Mouse (Mus musculus) limb, embryonic 14.5 days (tissue): ENCODE measurements around the gene 1700021F05Rik. TPM values are rescaled to one million over a fixed set of nuclear protein-coding genes. Genes with fewer than 3 reads are reported as not detected.
A peak's percentile ranks its signal among the peaks of the same experiment; 100 is the strongest.

Experiments used
- ATAC-seq: fragments of 200-750 bp; cut with Nextera tagmentation; 2 replicates; pipeline ENCODE4 v1.8.0; 2017; ENCODE audit warnings: low read depth, moderate number of reproducible peaks, moderate TSS enrichment; ENCODE audit not compliant: low FRiP score
- DNase-seq: peaks from one replicate; pipeline ENCODE4 v3.0.0-alpha.2; 2015; ENCODE audit warnings: low spot score
- H3K27ac ChIP-seq: fragments of 300-500 bp; sonication (generic); replicated peaks from 2 replicates; pipeline ENCODE4 v1.5.1; 2014; ENCODE audit warnings: low read depth, mild to moderate bottlenecking, low read length, moderate library complexity, mixed read lengths
- H3K27me3 ChIP-seq: fragments of 300-500 bp; sonication (generic); 2 replicates; pipeline ENCODE4 v1.6.1; 2014; ENCODE audit warnings: low read length, mixed read lengths; ENCODE audit not compliant: control insufficient read depth, insufficient read depth
- H3K36me3 ChIP-seq: fragments of 300-500 bp; sonication (generic); 2 replicates; pipeline ENCODE4 v1.6.1; 2014; ENCODE audit warnings: mild to moderate bottlenecking, low read length, moderate library complexity, mixed read lengths; ENCODE audit not compliant: control insufficient read depth, insufficient read depth
- H3K4me1 ChIP-seq: fragments of 300-500 bp; sonication (generic); 2 replicates; pipeline ENCODE4 v1.6.1; 2014; ENCODE audit warnings: antibody characterized with exemption, low read length, mixed read lengths; ENCODE audit not compliant: control insufficient read depth, insufficient read depth
- H3K4me2 ChIP-seq: fragments of 300-500 bp; sonication (generic); replicated peaks from 2 replicates; pipeline ENCODE4 v1.6.1; 2014; ENCODE audit warnings: low read depth, mild to moderate bottlenecking, low read length, moderate library complexity; ENCODE audit not compliant: severe bottlenecking
- H3K4me3 ChIP-seq: fragments of 300-500 bp; sonication (generic); replicated peaks from 2 replicates; pipeline ENCODE4 v1.5.1; 2014; ENCODE audit warnings: low read length
- H3K9ac ChIP-seq: fragments of 300-500 bp; sonication (generic); 2 replicates; pipeline ENCODE4 v1.6.1; 2014; ENCODE audit warnings: mild to moderate bottlenecking, low read depth, low read length, moderate library complexity; ENCODE audit not compliant: severe bottlenecking
- H3K9me3 ChIP-seq: fragments of 300-500 bp; sonication (generic); 2 replicates; pipeline ENCODE4 v1.6.1; 2016; ENCODE audit warnings: low read length; ENCODE audit not compliant: control insufficient read depth
- POLR2A ChIP-seq: fragments of 200-500 bp; IDR thresholded peaks from 2 replicates; pipeline ENCODE4 v1.8.0; 2012; ENCODE audit warnings: inconsistent platforms, mild to moderate bottlenecking, moderate library complexity, borderline replicate concordance; ENCODE audit not compliant: insufficient read depth, insufficient read length; ENCODE audit errors: extremely low read depth
- WGBS: fragments of 180-500 bp; shearing (Covaris S2); extraction: QIAGEN DNeasy Blood & Tissue Kit; methylation state at CpG from one replicate; pipeline ENCODE4 v1.1.7; 2014; 5-methylcytosine and 5-hydroxymethylcytosine counted together
- polyA plus RNA-seq, 2 experiments: library from polyadenylated mRNA; depleted of rRNA in 1 of 2; stranded (reverse) in 1 of 2; unstranded in 1 of 2; fragments of >200 nt; fragmentation: Nextera tagmentation in 1 of 2; extraction: Ambion mirVana in 1 of 2; gene quantifications; 2 replicates each; pipeline versions ENCODE4 v1.2.1 to v1.2.3; 2012 to 2014

Gene 1700021F05Rik
- polyA plus RNA-seq, 2 experiments: 24.0 to 57.6 TPM

DNA sequence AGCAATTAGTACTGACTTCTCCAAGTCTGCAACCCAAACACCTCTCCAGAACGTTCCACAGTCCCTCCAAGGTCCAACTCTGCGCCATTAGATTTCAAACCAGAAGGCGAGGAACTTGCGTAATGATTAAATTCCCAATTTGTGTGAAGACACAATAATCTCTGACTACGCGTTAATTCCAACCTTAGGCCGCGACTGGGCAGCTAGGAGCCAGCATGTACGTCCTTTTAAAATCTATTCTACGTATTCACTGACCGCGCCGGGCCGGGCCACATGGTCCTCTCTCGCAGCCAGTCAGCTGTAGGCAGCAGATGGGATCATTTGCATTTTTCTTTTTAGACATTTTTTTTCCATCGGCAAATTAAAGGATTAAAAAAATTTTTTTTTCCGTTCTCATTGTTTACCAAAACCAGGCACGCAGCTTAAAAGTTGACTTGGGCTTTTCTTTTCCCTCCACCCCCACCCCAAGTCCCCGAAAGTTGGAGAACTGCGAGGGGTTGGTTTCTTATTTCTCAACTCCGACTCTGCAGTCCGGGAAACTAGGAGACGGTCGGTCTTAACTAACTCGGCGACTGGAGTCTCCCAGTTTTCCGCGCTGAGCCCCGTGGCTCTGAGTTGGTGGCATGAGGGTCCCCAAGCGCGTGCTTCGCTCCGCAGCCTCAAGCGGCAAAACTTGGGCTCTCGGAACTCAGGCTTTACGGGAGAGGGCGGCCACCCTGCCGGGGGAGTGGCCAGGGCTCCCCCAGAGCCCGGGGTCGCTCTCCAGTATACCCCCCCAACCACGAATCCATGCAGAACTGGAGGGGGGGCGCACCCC, 62.7 kb downstream of the 1700021F05Rik start:
- Histone ChIP-seq H3K36me3 (no peaks in the 10 kb centered on the region), H3K4me3 (peak overlapping the region; percentile 80), H3K9me3 (no peaks in the 10 kb centered on the region), H3K4me1 (peaks cover 26% of the 10 kb centered on the region), H3K27ac (peak overlapping the region; percentile 99), H3K4me2 (peak overlapping the region; percentile 82), H3K27me3 (no peaks in the 10 kb centered on the region), H3K9ac (peak overlapping the region; percentile 97)
- peak; percentile 58 for DNase-seq
- WGBS: under 1% methylated on average over 42 of the region's 42 CpGs
- TF ChIP-seq POLR2A: 0 out of 2 replicates have a peak, but pooled peaks have one; percentile 24
- peak; percentile 23 for ATAC-seq

DNA sequence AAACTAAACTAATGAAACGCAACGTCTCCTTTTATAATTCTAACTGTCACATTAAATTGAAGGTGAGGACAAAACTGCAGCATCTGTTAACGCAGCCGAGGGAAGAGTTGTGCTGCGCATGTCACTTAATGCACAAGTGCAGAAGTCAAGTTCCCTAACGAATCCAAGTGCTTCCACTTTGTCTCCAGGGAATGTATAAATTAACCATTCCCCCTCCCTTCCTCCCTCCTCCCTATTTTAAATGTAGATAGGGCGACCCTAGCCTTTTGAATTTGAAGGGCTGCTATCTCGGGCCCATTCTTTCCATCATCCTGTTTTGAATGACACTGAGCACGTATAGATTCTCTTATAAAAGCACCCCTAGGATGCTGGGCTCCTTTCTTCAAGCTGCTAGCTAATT, 63.3 kb downstream of the 1700021F05Rik start:
- H3K4me1 ChIP-seq: peaks cover 23% of the 10 kb centered on the region
- H3K27me3 ChIP-seq: no peaks in the 10 kb centered on the region
- no peak for TF ChIP-seq POLR2A
- H3K36me3 ChIP-seq: no peaks in the 10 kb centered on the region
- H3K27ac ChIP-seq: no peak overlapping the region
- no peak for DNase-seq
- no peak for ATAC-seq
- WGBS: 13% methylated on average over 9 of the region's 9 CpGs
- peak overlapping the region; percentile 80 for H3K4me3 ChIP-seq
- no peaks in the 10 kb centered on the region for H3K9me3 ChIP-seq
- peak overlapping the region; percentile 82 for H3K4me2 ChIP-seq
- H3K9ac ChIP-seq: peak overlapping the region; percentile 97

GRCm38 (mm10) chr10:43475376-43475775, 65.4 kb downstream of the 1700021F05Rik start:
- no peak for TF ChIP-seq POLR2A
- ATAC-seq (no peak), DNase-seq (no peak)
- no peaks in the 10 kb centered on the region for H3K27me3 ChIP-seq
- no peak overlapping the region for H3K4me3 ChIP-seq
- H3K4me1 ChIP-seq: peaks cover 9% of the 10 kb centered on the region
- no peak overlapping the region for H3K9ac ChIP-seq
- no peak overlapping the region for H3K4me2 ChIP-seq
- no peaks in the 10 kb centered on the region for H3K36me3 ChIP-seq
- 48% methylated on average over 4 of the region's 4 CpGs for WGBS
- H3K9me3 ChIP-seq: no peaks in the 10 kb centered on the region
- no peak overlapping the region for H3K27ac ChIP-seq

Other genes starting within 250 kb of the 1700021F05Rik start
- gene Bend3, start 62.2 kb downstream of the 1700021F05Rik start, polyA plus RNA-seq (2012; rRNA removed): 9.8 and 11.4 TPM in 2 replicates
- gene Bend3, start 62.2 kb downstream of the 1700021F05Rik start, polyA plus RNA-seq (2014; fragmentation: Nextera tagmentation; extraction: Ambion mirVana): 5.0 and 6.1 TPM in 2 replicates
- gene Gm9803, start 16.9 kb downstream of the 1700021F05Rik start, polyA plus RNA-seq (2012; rRNA removed): 4.6 and 28.3 TPM in 2 replicates
- gene Gm9803, start 16.9 kb downstream of the 1700021F05Rik start, polyA plus RNA-seq (2014; fragmentation: Nextera tagmentation; extraction: Ambion mirVana): 12.7 and 14.4 TPM in 2 replicates
- 335 and 359 TPM in 2 replicates for gene Cd24a, start 37.3 kb upstream of the 1700021F05Rik start, polyA plus RNA-seq (2012; rRNA removed)
- gene Cd24a, start 37.3 kb upstream of the 1700021F05Rik start, polyA plus RNA-seq (2014; fragmentation: Nextera tagmentation; extraction: Ambion mirVana): 268 and 314 TPM in 2 replicates